Mouse (Mus musculus) cerebellum, adult 2 months (tissue): Measurements from ENCODE around the gene Tmem169.

Experiments
- CTCF ChIP-seq: fragments of 200-500 bp; IDR thresholded peaks from 2 replicates; pipeline ENCODE4 v1.5.1; 2011; ENCODE audit warnings: low read depth, mild to moderate bottlenecking, control low read depth, low read length, moderate library complexity, borderline replicate concordance; ENCODE audit not compliant: insufficient read depth
- POLR2A ChIP-seq: fragments of 200-500 bp; IDR thresholded peaks from 2 replicates; pipeline ENCODE4 v1.6.1; 2011; ENCODE audit warnings: low read length, control low read depth, borderline replicate concordance; ENCODE audit not compliant: insufficient read depth

DNA sequence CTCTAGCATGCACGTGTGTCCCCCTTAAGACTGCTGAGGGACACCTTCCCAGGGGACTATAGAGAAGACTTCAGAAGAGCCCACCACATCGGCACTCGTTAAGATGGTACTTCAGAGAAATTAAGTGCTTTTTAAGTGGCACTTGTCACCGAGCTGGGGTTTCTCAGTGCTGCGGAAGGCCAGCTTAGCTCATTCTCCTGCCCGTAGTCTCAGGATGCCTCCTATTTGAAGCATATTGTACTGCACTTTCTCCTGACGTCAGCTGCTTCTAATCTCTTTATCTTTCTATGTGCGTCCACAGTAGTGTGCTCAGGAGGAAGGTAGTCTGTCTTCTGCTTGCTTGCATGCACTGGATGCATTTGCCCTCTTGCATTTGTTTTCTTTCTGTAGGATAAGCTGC lies 32.2 kb downstream of the Tmem169 start:
- no peak for TF ChIP-seq POLR2A
- no peak for TF ChIP-seq CTCF
